Mouse (Mus musculus) granulocyte monocyte progenitor cell, adult 5-6 weeks (primary cell): ENCODE measurements around the gene Ggnbp2. TPM values are rescaled to one million over a fixed set of nuclear protein-coding genes. Genes with fewer than 3 reads are reported as not detected.

Experiments used
- total RNA-seq, 2 experiments: library from RNA; stranded (forward) in 1 of 2; stranded (reverse) in 1 of 2; fragments of 200-712, 200-1000 nt in 1 of 2; fragments of >200 nt in 1 of 2; fragmentation: Nextera tagmentation in 1 of 2; gene quantifications; 2 replicates each; pipeline ENCODE4 v1.2.3; 2014 to 2017

The Ggnbp2 gene
- total RNA-seq, 2 experiments from 2014 or later: 78.5 to 78.9 TPM

Other genes starting within 250 kb of the Ggnbp2 start
- 8.1 and 10.9 TPM in 2 replicates for gene Mrm1, start 51.3 kb downstream of the Ggnbp2 start, total RNA-seq (2014; fragmentation: Nextera tagmentation)
- 6.8 and 9.2 TPM in 2 replicates for gene Mrm1, start 51.3 kb downstream of the Ggnbp2 start, total RNA-seq (2017)
- 20.6 and 38.4 TPM in 2 replicates for gene Dhrs11, start 41.8 kb downstream of the Ggnbp2 start, total RNA-seq (2014; fragmentation: Nextera tagmentation)
- gene Dhrs11, start 41.8 kb downstream of the Ggnbp2 start, total RNA-seq (2017): 14.9 and 15.9 TPM in 2 replicates
- 10.7 and 13.4 TPM in 2 replicates for gene Myo19, start 9.3 kb upstream of the Ggnbp2 start, total RNA-seq (2014; fragmentation: Nextera tagmentation)
- gene Myo19, start 9.3 kb upstream of the Ggnbp2 start, total RNA-seq (2017): 5.1 and 5.2 TPM in 2 replicates
- gene Pigw, start 9.5 kb upstream of the Ggnbp2 start, total RNA-seq (2014; fragmentation: Nextera tagmentation): 5.0 and 5.8 TPM in 2 replicates
- 7.8 and 8.3 TPM in 2 replicates for gene Pigw, start 9.5 kb upstream of the Ggnbp2 start, total RNA-seq (2017)
- 28.3 and 36.0 TPM in 2 replicates for gene Znhit3, start 45.5 kb upstream of the Ggnbp2 start, total RNA-seq (2014; fragmentation: Nextera tagmentation)
- gene Znhit3, start 45.5 kb upstream of the Ggnbp2 start, total RNA-seq (2017): 32.6 and 46.7 TPM in 2 replicates
- not detected in 2 replicates for gene Car4, start 87.0 kb upstream of the Ggnbp2 start, total RNA-seq (2014; fragmentation: Nextera tagmentation)
- not detected in 2 replicates for gene Car4, start 87.0 kb upstream of the Ggnbp2 start, total RNA-seq (2017)